Mouse (Mus musculus) ES-Bruce4 (cell line): ENCODE data around the gene C330007P06Rik. TPM values are rescaled to one million over a fixed set of nuclear protein-coding genes. Genes with fewer than 3 reads are reported as not detected.
A peak's percentile ranks its signal among the peaks of the same experiment; 100 is the strongest.

ENCODE experiments used
- H3K27ac ChIP-seq: 2 replicates; pipeline ENCODE4 v1.5.1; 2012; ENCODE audit warnings: low read length, inconsistent platforms; ENCODE audit not compliant: insufficient read depth
- H3K27me3 ChIP-seq: 2 replicates; pipeline ENCODE4 v1.6.1; 2012; ENCODE audit warnings: mild to moderate bottlenecking, low read length, inconsistent platforms; ENCODE audit not compliant: control insufficient read depth, poor library complexity, insufficient read depth, severe bottlenecking
- H3K36me3 ChIP-seq: 2 replicates; pipeline ENCODE4 v1.6.1; 2012; ENCODE audit warnings: inconsistent platforms, mild to moderate bottlenecking, low read length, moderate library complexity; ENCODE audit not compliant: control insufficient read depth, poor library complexity, insufficient read depth, severe bottlenecking
- H3K4me1 ChIP-seq: one replicate; pipeline ENCODE4 v1.8.1; 2011; ENCODE audit warnings: low read length; ENCODE audit not compliant: control insufficient read depth, insufficient read depth
- H3K4me3 ChIP-seq: 2 replicates; pipeline ENCODE4 v1.5.1; 2011; ENCODE audit warnings: low read depth, mild to moderate bottlenecking, low read length
- H3K9ac ChIP-seq: 2 replicates; pipeline ENCODE4 v1.6.1; 2012; ENCODE audit warnings: low read depth, mild to moderate bottlenecking, inconsistent platforms; ENCODE audit not compliant: poor library complexity, severe bottlenecking
- H3K9me3 ChIP-seq: replicated peaks from 2 replicates; pipeline ENCODE4 v1.6.1; 2012; ENCODE audit warnings: mild to moderate bottlenecking, low read length, inconsistent platforms; ENCODE audit not compliant: control insufficient read depth, poor library complexity, insufficient read depth, severe bottlenecking
- CTCF ChIP-seq: IDR thresholded peaks from one replicate; pipeline ENCODE4 v1.8.1; 2011; ENCODE audit warnings: low read depth, low read length
- EP300 ChIP-seq: IDR thresholded peaks from 2 replicates; pipeline ENCODE4 v1.6.1; 2011; ENCODE audit warnings: low read depth, low read length; ENCODE audit not compliant: insufficient read depth
- POLR2A ChIP-seq: IDR thresholded peaks from one replicate; pipeline ENCODE4 v1.8.1; 2011; ENCODE audit warnings: low read length; ENCODE audit not compliant: insufficient read depth
- polyA plus RNA-seq: library from polyadenylated mRNA; stranded (reverse); fragments of >200 nt; gene quantifications from 2 replicates; pipeline ENCODE4 v1.2.4, GENCODE M21; 2011; ENCODE audit warnings: low read depth; ENCODE audit not compliant: missing spikeins, insufficient read depth, insufficient read length

C330007P06Rik gene
- polyA plus RNA-seq, 1 experiment, result 20.7 TPM

GRCm38 (mm10) chrX:36870372-36870771, 3.5 kb downstream of the C330007P06Rik start:
- no peak for TF ChIP-seq CTCF
- TF ChIP-seq EP300, result no peak
- no peaks in the 10 kb centered on the region for H3K4me1 ChIP-seq
- H3K27me3 ChIP-seq, result no peaks in the 10 kb centered on the region

GRCm38 (mm10) chrX:36864609-36865328, 9.1 kb downstream of the C330007P06Rik start:
- no peaks in the 10 kb centered on the region for H3K9me3 ChIP-seq
- H3K4me1 ChIP-seq, result no peaks in the 10 kb centered on the region
- no peaks in the 10 kb centered on the region; the same call in 1 of the 2 replicates for H3K36me3 ChIP-seq
- 0 out of 2 replicates have a peak overlapping the region, but pooled peaks have one; percentile 24 for H3K27ac ChIP-seq
- peak overlapping the region; percentile 98; the same call in 1 of the 2 replicates for H3K4me3 ChIP-seq
- TF ChIP-seq CTCF (no peak), EP300 (no peak), POLR2A (no peak)
- H3K27me3 ChIP-seq, result no peaks in the 10 kb centered on the region
- peak overlapping the region; percentile 52 for H3K9ac ChIP-seq

More at GRCm38 (mm10) chrX:36870372-36870771, 3.5 kb downstream of the C330007P06Rik start:
- Histone ChIP-seq H3K9ac (no peak overlapping the region), H3K27ac (no peak overlapping the region), H3K36me3 (no peaks in the 10 kb centered on the region), H3K4me3 (no peak overlapping the region), H3K9me3 (no peaks in the 10 kb centered on the region)

GRCm38 (mm10) chrX:36863766-36864608, 9.9 kb downstream of the C330007P06Rik start:
- H3K27ac ChIP-seq, result no peak overlapping the region
- no peaks in the 10 kb centered on the region for H3K27me3 ChIP-seq
- no peaks in the 10 kb centered on the region; the same call in 1 of the 2 replicates for H3K36me3 ChIP-seq
- peak overlapping the region; percentile 96 for H3K9ac ChIP-seq
- peak overlapping the region; percentile 98 for H3K4me3 ChIP-seq
- no peaks in the 10 kb centered on the region for H3K9me3 ChIP-seq
- TF ChIP-seq EP300 (0 out of 2 replicates have a peak, but pooled peaks have one; percentile 20), CTCF (no peak)
- H3K4me1 ChIP-seq, result no peaks in the 10 kb centered on the region

- TF ChIP-seq POLR2A, result no peak
- no peak for TF ChIP-seq CTCF
- no peak for TF ChIP-seq EP300
- no peak overlapping the region for H3K4me3 ChIP-seq
- H3K36me3 ChIP-seq, result no peaks in the 10 kb centered on the region
Observed at GRCm38 (mm10) chrX:36852631-36853030, 21.3 kb downstream of the C330007P06Rik start.

GRCm38 (mm10) chrX:36847152-36847551, 26.8 kb downstream of the C330007P06Rik start:
- H3K27me3 ChIP-seq, result no peaks in the 10 kb centered on the region
- no peak overlapping the region for H3K4me3 ChIP-seq
- H3K36me3 ChIP-seq, result no peaks in the 10 kb centered on the region
- TF ChIP-seq CTCF (no peak), POLR2A (no peak), EP300 (no peak)
- no peaks in the 10 kb centered on the region for H3K9me3 ChIP-seq
- H3K9ac ChIP-seq, result no peak overlapping the region
- no peaks in the 10 kb centered on the region for H3K4me1 ChIP-seq
- no peak overlapping the region for H3K27ac ChIP-seq

More at GRCm38 (mm10) chrX:36852631-36853030, 21.3 kb downstream of the C330007P06Rik start:
- Histone ChIP-seq H3K4me1 (no peaks in the 10 kb centered on the region), H3K9me3 (no peaks in the 10 kb centered on the region), H3K9ac (no peak overlapping the region), H3K27ac (no peak overlapping the region), H3K27me3 (no peaks in the 10 kb centered on the region)

GRCm38 (mm10) chrX:36843346-36843990, 30.4 kb downstream of the C330007P06Rik start:
- no peak overlapping the region for H3K4me3 ChIP-seq
- no peaks in the 10 kb centered on the region for H3K27me3 ChIP-seq
- no peaks in the 10 kb centered on the region for H3K9me3 ChIP-seq
- H3K9ac ChIP-seq, result no peak overlapping the region
- no peaks in the 10 kb centered on the region for H3K36me3 ChIP-seq
- no peak overlapping the region for H3K27ac ChIP-seq
- no peak for TF ChIP-seq POLR2A
- TF ChIP-seq EP300, result no peak
- TF ChIP-seq CTCF, result no peak
- no peaks in the 10 kb centered on the region for H3K4me1 ChIP-seq
